Mouse (Mus musculus): ENCODE measurements around the gene Samm50.

DNA sequence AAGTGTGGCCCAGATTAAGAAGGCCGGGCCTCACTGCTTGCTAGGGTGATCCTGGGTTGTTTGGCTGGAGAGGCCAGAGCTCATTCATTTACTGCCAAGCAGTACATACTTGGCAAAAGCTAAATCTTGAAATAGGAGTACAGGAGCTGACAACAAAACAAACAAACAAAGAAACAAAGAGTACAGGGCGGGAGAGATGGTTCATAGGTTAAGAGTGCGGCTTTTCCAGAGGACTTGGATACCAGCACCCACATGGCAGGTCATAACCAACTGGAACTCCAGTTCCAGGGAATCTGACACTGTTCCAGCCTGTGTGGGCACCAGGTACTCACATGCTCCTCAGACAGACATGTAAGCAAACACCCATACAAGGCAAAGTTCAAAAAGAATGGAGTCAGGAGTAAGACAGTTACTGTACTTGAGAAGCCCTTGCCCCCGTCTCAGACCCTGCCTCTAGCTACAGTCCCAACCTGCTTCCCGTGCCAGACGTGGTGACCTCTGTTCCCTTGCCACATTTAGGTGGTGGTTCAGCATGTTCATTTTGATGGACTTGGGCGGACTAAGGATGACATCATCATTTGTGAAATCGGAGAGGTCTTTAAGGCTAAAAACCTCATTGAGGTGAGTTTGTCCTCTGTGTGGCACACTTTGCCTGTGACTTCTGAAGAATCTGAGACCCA lies 4.6 kb downstream of the Samm50 start:
- TF ChIP-seq GATA1 (IDR thresholded peaks at IDR 0.05; ENCODE audit: low read length) (no peak), TAL1 (IDR thresholded peaks at IDR 0.05; ENCODE audit: low read length) (no peak)

Data from erythroblast, embryonic 14.5 days (primary cell).